Mouse (Mus musculus): ENCODE measurements at regions not wholly inside any gene's neighbourhood (a gene's known extent, or its start where the extent isn't known, plus 50 kb on each side); places are given as distances from the start of the nearest gene placed in this dataset.

GRCm38 (mm10) chr15:5414401-5414800, 170.4 kb upstream of the Ptger4 start:
- DNase-seq: no peak

GRCm38 (mm10) chr15:5416031-5416430, 172.0 kb upstream of the Ptger4 start:
- no peak for DNase-seq

GRCm38 (mm10) chr15:5426641-5427040, 182.7 kb upstream of the Ptger4 start:
- DNase-seq: no peak

- no peak for DNase-seq
These were observed 183.5 kb upstream of the Ptger4 start for GRCm38 (mm10) chr15:5427319-5428048.

- no peak for DNase-seq
These were observed 188.0 kb upstream of the Ptger4 start for GRCm38 (mm10) chr15:5432018-5432417.

- no peak for DNase-seq
These were observed 193.0 kb upstream of the Ptger4 start for GRCm38 (mm10) chr15:5437020-5437419.

GRCm38 (mm10) chr15:5446040-5446755, 202.2 kb upstream of the Ptger4 start:
- DNase-seq: no peak

- DNase-seq: peak in 1 of 2 experiments; percentile 19
These were observed 202.8 kb upstream of the Ptger4 start for GRCm38 (mm10) chr15:5446756-5447314.

GRCm38 (mm10) chr15:5447707-5448496, 203.9 kb upstream of the Ptger4 start:
- no peak for DNase-seq

- DNase-seq: no peak
These were observed 215.1 kb upstream of the Ptger4 start for GRCm38 (mm10) chr15:5459083-5459482.

- no peak for DNase-seq
These were observed 215.6 kb upstream of the Ptger4 start for GRCm38 (mm10) chr15:5459580-5459979.

GRCm38 (mm10) chr15:5462651-5463050, 218.7 kb upstream of the Ptger4 start:
- no peak for DNase-seq

GRCm38 (mm10) chr15:5464732-5465131, 220.7 kb upstream of the Ptger4 start:
- no peak for DNase-seq

GRCm38 (mm10) chr15:5468535-5469073, 224.6 kb upstream of the Ptger4 start:
- no peak for DNase-seq

- no peak for DNase-seq
These were observed 231.5 kb upstream of the Ptger4 start for GRCm38 (mm10) chr15:5475389-5475995.

GRCm38 (mm10) chr15:5493286-5493685, 249.3 kb upstream of the Ptger4 start:
- no peak for DNase-seq

- DNase-seq: no peak
These were observed 251.3 kb upstream of the Ptger4 start for GRCm38 (mm10) chr15:5495187-5495849.

- no peak for DNase-seq
These were observed 252.0 kb upstream of the Ptger4 start for GRCm38 (mm10) chr15:5495954-5496353.

- no peak for DNase-seq
These were observed 260.5 kb upstream of the Ptger4 start for GRCm38 (mm10) chr15:5504502-5504901.

- DNase-seq: no peak
These were observed 263.0 kb upstream of the Ptger4 start for GRCm38 (mm10) chr15:5506848-5507544.

GRCm38 (mm10) chr15:5507545-5507913, 263.5 kb upstream of the Ptger4 start:
- no peak for DNase-seq
